Mouse (Mus musculus): Measurements from ENCODE around the gene Mindy4.
A peak's percentile ranks its signal among the peaks of the same experiment; 100 is the strongest.

The Mindy4 gene

GRCm38 (mm10) chr6:55257246-55257645 is 54.1 kb downstream of the Mindy4 start:
- no peak for DNase-seq (ENCODE audit: low spot score)

DNA sequence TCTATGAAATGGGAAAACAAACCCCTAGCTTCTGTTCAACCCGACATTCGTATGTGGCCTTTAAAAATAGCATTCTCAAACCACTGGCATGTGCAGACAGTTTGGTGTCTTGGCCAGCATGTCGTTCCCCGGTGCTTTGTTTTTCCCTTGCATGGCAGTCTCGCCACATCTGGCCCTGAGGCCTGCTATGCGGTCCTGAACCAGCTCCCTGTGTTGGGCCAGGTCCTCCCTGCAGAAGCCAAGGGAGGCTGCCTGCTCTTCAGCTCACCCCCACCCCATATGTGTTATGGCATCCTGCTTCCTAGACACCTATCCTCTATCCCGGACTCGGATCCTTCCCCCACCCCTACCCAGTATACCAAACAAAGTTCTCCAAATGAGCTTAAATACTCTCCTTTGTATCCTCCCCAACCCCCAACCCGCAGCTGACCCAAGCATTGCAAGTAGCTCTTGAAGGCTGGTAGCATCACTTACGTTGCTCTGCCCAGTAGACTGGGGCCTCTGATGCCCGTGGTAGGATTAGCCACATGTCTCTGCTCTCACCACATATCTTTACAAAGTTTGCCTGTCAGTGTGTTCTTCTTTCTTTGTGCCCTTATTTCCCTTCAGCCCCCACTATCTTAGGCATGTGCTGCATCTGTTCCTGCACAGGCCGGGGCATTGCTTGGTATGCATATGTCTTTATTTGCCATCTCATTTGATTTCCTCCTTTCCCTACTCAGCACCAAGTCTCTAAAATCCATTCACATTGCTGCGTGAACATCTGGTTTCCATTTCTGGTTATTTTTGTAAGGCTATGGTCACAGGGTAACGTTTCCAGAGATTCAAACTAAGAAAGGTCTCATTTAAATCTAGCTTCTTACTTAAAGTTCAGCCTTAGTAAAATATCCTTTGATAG is 55.5 kb downstream of the Mindy4 start:
- no peak for DNase-seq (ENCODE audit: low spot score)

GRCm38 (mm10) chr6:55262161-55262560 is 59.0 kb downstream of the Mindy4 start:
- no peak for DNase-seq (ENCODE audit: low spot score)

- DNase-seq (ENCODE audit: low spot score): no peak
These were observed 60.4 kb downstream of the Mindy4 start for GRCm38 (mm10) chr6:55263490-55264046.

GRCm38 (mm10) chr6:55264741-55265366 is 61.7 kb downstream of the Mindy4 start:
- DNase-seq (ENCODE audit: low spot score): no peak

- no peak for DNase-seq (ENCODE audit: low spot score)
These were observed 69.8 kb downstream of the Mindy4 start for GRCm38 (mm10) chr6:55272952-55273351.

DNA sequence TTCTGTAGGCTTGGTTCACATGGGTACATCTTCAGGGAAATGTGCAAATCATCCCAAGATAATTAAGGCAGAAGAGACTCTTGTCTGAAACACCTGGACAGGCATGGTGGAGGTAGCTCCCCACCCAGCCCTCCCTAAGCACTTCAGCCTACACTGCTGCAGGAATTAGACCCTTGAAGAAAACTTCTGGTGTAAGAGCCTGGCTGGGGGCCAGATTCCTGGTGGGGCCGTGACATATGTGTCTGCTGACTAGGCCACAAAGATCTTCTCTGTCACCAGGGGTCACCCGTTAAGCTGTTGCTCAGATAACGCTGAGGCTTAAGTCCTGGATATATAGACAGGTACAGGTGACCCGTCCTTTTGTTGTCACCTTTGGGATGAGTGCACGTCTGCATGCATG is 70.3 kb downstream of the Mindy4 start:
- DNase-seq (ENCODE audit: low spot score): no peak

DNA sequence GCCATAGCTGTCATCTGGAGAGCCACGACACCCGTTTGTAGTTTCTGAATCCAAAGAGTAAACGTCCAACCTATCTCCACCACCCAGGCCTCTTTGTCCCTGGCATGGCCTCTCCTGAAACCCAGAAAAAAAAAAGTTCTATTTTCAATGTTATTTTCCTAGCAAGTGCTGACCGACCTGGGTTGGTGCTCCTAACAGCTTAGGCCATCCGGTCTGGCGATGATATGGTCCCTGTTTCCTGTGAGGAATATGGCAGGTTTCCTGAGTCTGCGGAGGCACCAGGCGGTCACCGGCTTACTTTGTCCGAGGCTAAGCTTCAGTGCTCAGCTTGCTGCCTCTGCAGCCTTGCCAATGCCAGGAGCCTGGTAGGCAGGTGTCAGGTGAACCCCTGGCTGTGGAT is 71.8 kb downstream of the Mindy4 start:
- DNase-seq (ENCODE audit: low spot score): no peak

- no peak for DNase-seq (ENCODE audit: low spot score)
These were observed 72.6 kb downstream of the Mindy4 start for GRCm38 (mm10) chr6:55275786-55276185.

DNA sequence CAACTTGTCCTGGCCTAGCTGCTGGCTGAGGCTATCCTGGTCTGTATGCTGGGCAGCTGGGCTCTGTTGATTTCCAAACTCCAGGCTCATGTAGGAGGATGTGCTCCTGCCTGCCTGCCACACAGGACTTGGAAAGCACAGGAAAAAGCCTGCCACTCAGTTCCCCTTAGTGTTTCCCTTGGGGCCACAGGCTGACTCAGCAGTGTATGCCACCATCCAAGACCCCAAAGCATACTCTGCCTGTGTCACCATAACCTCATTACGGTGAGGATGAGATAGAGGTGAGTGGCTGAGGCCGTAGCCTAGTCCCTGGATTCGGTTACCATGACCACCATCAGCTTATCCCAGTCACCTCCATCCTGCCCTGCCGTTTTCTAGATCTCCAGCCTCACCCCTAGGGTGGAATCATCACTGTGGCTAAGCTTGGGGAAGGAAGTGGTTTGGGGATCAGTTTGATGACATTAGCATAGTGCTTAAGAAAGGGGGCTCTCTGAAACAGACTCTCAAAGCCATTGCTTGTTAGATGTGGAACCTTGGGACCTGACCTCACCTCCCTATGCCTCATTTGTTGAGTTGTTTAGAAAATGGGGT is 73.6 kb downstream of the Mindy4 start:
- DNase-seq (ENCODE audit: low spot score): no peak

GRCm38 (mm10) chr6:55278086-55278485 is 74.9 kb downstream of the Mindy4 start:
- no peak for DNase-seq (ENCODE audit: low spot score)

GRCm38 (mm10) chr6:55278520-55278919 is 75.3 kb downstream of the Mindy4 start:
- DNase-seq (ENCODE audit: low spot score): no peak

DNA sequence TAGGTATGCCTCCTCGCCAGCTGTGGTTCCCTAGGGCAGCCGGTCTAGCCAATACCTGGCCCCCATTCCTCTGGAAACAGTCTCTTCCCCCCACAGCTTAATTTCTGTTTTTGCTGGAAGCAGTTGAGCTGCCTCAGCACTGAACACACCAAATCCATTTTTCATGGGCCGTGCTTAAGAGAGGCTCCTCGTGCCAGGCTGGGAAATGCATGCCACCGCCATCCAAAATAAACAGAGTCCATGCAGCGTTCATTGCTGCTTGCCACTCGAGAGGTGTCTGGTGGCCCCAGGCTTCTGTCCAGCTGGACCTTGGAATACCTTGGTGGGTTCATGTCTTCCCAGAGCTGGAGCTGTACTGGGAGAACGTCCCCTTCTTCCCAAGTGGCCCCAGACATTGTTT is 77.8 kb downstream of the Mindy4 start:
- DNase-seq (ENCODE audit: low spot score): no peak

DNA sequence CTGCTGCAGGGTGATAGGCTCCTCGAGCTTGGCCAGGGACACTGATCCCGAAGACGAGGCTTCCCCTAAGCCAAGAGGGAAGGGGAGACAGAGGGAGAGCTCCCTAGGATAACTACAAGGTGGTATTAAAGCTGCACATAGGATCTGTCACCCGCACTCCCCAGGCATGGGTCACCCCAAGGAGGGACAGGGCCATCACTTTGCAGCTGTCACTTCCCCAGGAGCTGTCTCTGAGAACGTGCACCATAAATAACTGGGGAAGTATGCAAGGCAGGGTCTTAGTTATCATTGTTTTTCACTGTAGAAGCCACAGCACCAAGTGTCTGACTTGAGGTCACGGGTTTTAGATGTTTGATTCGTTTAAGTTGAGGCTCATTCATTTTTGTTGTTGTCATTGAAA is 78.5 kb downstream of the Mindy4 start:
- DNase-seq (ENCODE audit: low spot score): no peak

DNA sequence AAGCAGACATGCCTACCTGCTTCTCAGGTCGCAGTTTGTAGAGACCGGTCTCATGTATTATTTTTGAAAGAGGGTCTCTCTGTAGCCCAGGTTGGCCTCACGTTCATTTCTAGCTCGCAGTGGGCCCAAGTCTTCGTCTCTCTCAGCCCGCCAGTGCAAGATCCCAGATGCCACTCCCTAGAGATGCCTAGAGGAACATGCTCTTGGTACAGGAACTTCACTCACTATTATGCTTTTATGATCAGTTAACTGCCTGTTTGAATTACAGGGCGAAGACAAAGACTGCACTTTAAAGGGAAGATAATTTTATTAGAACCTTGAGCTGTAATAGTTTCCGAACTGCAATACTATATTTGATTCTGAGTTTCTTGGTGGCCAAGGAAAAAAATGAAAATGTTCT is 79.2 kb downstream of the Mindy4 start:
- DNase-seq (ENCODE audit: low spot score): no peak

GRCm38 (mm10) chr6:55285218-55285617 is 82.0 kb downstream of the Mindy4 start:
- DNase-seq (ENCODE audit: low spot score): no peak

DNA sequence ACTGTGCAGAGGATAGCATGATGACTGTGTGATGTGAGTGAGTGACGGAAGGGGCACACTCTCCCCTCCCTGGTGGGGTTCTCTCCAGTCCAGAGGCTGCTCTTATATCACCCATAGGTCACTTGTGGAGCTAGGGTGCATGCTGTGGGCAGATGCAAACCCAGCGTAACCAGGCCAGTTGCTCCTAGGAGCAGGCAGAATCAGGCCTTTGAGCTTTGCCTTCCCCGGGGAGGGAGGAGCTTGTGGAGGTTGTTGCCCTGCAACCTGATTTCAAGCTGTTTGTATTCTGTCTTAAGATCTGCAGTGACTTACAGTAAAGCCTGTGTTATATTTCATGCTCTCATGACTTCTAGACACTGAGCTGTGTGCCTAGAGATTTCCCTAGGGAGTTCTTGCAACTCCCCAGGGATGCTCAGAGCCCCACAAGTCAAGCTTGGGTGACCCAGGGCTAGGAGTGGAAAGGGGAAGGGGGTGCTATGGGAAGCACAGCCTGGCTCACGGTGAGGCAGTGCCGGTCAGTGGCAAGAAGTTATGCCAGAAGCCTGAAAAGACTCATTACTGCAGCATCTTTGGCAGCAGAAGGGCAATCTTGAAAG is 84.9 kb downstream of the Mindy4 start:
- DNase-seq (ENCODE audit: low spot score): no peak

GRCm38 (mm10) chr6:55294549-55295131 is 91.5 kb downstream of the Mindy4 start:
- peak; percentile 11 for DNase-seq (ENCODE audit: low spot score)

DNA sequence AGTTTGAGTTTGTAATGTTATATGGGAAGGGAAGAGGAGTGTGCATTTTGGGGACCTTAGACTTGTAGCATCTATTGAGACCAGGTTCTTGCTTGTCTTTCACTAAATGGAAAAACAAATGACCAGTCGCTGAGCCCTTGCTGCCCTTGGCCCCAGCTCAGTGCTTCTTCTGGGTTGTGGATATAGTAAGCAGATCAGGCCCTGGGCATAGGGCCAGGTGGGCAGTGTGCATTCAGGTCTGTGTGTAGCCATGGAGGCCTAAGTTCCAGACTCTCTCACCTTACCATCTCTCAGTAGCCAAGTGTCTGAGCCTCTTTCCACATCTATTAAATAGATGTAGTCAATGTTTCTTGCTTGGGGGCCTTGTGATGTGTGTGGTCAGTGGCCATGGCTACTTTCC is 92.1 kb downstream of the Mindy4 start:
- no peak for DNase-seq (ENCODE audit: low spot score)

- no peak for DNase-seq (ENCODE audit: low spot score)
These were observed 96.3 kb downstream of the Mindy4 start for GRCm38 (mm10) chr6:55299482-55299881.

GRCm38 (mm10) chr6:55299917-55300316 is 96.7 kb downstream of the Mindy4 start:
- no peak for DNase-seq (ENCODE audit: low spot score)

DNA sequence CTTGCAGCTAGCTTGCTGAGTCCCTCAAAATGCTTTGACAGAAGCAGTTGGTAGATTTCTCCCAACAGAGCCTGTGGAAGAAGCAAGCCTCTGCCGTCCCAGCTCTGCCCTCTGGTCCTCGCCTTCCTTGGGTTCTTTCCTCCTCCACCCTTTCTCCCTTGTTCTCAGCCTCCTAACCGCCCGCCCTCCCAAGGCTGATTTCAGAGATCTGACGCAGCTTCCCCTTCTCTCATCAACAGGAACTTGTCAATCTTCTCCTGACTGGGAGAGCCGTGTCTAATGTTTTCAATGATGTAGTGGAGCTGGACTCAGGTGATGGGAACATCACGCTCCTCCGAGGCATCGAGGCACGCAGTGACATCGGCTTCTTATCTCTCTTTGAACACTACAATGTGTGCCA is 97.5 kb downstream of the Mindy4 start:
- DNase-seq (ENCODE audit: low spot score): no peak
